Mouse (Mus musculus) embryo, embryonic 9.5 days (tissue): ENCODE measurements around the gene Spef2.
"Not testable (repeated sequence)": the region's sequence is repeated elsewhere in the genome, so short reads cannot be mapped to it uniquely, and the experiment has no call there.

ENCODE experiments used
- DNase-seq: peaks from one replicate; pipeline ENCODE4 v3.0.0-alpha.2; 2017; ENCODE audit errors: extremely low spot score

Gene Spef2

DNA sequence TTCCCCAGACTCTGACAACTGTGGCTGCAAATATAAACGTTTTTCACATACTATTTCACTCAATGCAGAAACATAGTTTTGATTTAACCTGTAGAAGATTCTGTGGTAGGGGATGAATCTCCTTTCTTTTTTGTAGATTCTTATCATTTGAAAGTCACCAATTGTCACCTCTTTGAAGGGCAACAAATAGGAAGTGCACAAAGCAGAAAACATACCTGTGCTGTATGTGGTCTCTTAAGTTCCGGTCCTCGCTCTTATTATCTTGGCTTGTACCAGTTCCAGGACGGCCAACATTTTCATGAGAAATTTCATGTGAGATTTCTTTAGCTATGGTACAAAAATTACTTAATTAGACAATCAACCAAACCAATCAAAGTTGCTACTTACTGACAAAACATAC, 80.1 kb downstream of the Spef2 start:
- DNase-seq: no peak

DNA sequence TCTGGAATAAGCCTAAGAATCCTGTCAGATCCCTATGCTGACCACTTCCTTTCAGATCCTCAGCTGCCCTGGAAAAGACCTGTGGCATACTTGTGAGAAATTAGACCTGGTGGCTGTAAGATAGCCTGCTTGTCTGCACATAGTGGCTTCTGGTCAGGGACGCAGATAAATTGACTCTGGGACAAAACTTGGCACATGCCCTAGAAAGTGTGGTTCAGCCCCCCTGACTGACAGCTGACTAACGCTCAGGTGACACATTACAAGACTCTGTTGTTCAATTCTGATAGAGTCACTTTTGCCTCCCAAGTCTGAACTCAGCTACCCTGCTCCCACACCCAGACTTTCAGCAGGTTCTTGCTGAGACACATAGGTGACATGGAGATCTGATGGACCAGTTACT, 83.7 kb downstream of the Spef2 start:
- not testable (repeated sequence) for DNase-seq

DNA sequence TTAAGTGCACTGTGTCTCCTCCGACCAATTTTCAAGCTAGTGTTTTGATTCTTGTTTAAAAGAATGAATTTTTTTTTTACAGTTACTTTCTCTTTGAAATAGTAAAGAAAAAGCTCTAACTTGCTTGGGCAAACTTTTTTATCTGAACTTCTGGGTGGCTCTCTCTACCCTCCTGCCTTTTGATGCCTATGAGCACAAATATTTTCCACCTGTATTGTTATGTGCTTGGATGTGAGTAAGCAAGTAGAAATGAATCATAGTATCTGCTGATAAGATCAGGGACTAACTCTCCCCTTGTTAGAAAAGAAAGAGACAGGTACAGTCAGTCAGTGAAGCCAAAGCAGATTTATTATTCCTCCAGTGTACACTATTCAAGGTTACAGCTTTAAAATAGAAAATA, 87.5 kb downstream of the Spef2 start:
- DNase-seq: no peak

DNA sequence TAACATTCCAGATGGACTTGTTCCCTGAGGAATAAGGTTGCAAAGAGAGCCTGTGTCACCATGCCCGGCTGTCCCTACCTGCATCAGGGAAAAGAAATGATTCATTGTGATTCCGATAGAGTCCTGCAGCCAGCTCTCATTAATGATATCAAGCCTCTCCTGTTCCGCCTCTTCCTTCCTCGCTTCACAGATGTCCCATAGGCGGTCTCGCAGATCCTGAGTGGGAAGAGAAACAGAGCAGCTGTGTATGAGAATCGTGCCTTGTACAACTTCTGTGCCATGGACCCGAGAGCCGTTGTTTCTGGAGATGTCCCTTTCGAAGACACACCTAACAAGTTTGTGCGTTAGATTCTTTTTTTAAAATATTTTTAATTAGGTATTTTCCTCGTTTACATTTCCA, 114.2 kb downstream of the Spef2 start:
- DNase-seq: no peak

DNA sequence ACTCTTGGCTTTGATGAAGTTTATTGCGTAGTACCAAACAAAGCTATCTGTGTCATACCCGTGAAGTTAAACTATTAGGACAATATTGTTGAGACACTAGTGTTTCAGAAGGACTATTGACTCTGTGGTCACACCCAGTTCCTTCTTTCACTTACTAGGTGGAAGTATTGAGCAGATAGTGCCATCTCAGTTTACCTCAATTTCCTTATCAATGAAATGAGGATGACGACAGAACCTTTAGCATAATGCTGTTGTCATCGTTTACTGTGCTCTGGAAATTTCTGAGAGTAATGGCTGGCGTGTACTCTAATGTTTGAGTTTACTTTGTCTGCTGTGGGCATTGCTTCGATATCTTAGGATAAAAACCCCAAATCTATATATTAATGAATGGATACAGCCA, 117.0 kb downstream of the Spef2 start:
- DNase-seq: no peak

DNA sequence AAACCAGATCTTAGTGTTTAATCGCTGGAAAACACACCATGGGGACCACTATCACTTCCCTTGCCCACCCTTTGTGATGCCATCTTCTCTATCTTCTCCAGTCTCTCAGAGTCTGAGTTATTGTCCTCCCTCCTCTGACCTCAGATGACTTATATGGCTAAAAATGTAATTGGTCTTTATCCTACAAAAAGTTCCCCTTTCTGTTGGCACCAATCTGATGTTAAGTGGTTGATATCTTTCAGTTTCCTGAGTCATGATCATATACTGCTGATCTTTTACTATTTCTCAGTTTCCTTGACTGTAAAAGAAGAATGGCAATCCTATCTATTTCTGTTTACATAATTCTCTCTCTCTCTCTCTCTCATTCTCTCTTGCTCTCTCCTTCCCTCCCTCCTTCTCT, 119.0 kb downstream of the Spef2 start:
- no peak for DNase-seq

DNA sequence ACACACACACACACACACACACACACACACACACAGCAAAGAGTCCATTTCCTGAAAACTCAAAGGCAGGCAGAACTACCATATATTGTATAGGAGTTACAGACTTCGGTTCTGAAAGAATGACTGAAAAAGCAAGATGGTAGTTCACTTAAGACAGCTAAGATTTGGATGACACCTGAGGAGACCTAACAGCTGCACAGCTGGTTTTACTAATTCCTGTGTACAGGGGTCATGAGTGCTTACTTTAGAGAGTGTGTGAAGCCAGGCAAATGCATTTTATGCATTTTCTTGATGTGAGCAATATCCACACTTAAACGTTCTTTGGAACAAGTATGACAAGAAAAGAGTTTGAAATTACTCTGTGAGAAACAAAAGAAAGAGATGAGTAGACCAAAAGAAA, 124.0 kb downstream of the Spef2 start:
- no peak for DNase-seq

DNA sequence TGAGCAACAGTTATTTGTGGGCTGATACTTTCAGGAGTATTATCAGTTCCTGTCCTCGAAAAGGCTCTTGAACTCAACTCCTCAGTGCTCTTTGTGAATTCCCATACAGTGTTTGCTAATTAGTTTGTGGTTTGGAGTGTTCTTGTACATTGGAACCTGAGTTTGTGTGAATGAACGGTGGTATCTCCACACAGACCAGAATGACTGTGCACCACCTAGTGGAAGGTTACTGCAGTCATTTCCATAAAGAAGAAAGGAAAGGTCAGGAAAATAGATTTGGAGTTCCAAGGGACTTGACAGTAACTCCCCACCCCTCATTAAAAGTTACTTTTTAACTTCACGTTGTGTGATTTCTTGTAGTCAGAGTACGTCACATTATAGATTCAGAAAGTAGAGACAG, 140.5 kb downstream of the Spef2 start:
- DNase-seq: no peak

DNA sequence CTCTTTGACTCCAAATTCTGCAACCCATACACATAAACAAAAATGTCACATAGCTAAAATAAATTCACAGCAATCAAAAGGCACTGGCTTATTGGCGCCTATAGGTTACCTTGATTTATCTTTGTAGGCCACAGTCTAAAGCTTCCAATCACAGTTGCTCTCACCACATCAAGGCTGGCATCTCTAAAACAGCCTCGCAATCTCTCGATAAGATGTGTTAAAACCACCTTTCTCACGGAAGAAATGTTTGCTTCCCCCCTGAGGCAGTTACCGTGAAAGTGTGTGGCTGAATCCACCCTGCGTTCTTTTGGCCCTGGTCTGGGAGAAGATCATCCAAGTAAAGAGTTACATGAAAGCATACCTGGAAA, 148.6 kb downstream of the Spef2 start:
- DNase-seq: no peak

DNA sequence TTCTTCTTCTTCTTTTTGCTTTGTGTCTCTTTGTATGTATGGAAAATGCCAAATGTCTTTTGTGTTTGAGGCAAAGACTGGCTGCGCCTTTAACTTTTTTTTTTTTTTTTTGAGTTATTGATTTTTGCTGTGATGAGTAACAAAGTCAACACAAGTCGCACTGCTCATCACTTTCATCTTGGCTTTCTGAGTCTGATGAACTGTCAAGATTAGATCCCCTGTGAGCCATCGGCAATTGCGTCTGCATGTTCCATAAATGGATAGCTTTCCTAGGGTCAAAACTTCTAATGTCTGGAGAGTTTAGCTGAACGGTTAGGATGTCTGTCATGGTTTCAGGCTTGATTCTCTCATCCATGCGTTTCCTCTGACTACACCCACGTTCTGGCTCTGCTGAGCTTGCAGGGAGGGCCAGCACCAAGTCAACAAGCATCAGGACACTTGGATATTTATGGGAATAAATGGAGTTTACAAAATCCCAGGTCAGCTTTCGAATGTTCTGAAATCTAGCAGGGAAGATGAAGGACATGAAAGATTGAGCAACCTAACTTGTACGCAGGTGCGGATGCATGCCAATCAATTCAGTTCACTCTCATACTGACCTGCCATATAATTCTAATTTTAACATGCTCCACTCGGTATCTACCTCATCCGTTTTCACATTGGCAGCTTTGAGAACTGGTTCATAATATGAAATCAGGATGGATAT, 149.1 kb downstream of the Spef2 start:
- no peak for DNase-seq

DNA sequence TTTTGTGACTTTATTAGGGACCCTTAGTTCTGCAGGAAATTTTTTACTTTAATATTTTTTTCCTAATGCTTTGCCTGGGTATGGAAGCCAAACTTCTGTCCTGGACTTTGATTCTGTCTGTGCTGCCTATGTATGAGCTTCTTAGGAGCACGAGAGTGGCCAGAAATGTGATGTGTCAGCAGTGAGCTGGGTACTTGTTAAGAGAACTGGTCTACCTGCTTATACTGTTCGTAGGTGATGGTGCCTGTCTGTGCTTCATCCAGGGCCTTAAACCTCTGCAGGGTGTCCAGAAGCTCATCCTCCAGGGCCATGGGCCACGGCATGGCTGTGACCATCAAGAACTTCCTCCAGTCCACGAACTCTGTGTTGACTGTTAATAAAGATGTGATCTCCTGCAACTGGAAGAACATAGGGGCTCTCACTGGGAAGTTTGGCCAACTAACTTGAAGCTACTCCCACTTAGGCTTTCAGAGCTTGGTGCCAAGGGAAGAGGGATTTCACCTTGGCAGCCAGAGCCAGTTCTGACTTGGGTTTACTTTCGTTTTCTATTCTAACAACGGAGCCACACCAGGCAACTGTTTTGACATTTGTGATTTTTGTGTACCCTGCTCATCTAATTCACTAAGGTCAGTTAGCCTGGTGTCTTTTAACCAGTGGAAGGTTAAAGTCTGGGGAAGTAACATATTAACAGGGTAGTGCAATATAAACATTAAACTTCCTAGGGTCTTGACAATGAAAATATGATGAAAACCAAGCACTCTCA, 152.2 kb downstream of the Spef2 start:
- DNase-seq: no peak

DNA sequence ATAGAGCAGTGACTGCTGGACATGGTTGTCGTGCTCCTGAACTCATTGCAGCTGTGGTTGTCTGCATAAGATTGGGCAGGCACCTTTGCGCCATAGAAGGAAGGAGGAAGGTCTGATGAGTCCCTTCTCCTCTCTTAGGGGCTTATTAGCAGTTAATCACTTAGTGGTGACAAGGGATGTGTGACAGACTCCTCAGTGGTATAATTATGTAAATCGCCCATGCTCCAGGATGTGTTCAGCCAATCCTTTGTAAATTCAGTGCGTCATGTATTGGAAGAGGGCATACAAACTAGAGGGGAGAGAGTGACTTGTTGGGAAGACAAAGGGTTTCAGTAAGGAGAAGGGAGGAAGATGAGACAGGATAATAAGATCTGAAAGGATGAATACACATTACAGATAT, 158.7 kb downstream of the Spef2 start:
- no peak for DNase-seq

DNA sequence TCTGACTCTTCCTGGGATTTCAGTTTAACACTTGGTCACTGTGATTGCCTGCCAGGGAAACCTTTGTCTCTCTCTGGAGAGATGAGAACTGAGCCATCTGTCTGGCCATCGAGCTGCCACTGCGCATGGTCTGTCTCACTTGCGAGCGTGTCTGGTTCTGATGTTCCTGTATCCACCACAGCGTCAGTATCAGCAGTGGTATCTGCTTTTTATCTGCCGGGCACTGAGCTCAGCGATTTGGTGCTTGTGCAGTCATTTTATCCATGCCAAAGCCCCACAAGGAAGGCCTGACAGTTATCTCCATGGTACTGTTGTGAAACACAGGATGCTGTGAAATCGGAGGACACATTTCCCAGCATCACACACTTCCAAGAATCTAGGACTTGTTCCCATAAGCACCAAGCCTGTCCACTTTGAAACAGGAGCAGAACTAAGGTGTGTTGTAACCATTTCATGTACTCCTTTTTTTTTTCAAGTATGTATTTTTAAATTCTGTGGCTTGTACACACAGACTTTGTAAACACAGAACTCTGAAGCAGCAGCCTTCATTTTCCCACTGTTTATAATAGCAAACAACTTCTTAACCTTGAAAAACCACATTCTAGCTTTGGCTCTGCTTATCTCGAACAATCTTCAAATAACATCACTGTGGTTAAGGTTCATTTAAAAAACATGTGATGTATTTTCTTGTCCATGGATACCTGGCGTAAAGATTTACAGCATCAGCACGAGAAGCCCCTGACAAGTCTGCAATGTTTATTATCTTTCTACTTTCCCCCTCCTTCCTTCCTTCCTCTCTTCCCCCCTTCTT, 168.0 kb downstream of the Spef2 start:
- DNase-seq: no peak

DNA sequence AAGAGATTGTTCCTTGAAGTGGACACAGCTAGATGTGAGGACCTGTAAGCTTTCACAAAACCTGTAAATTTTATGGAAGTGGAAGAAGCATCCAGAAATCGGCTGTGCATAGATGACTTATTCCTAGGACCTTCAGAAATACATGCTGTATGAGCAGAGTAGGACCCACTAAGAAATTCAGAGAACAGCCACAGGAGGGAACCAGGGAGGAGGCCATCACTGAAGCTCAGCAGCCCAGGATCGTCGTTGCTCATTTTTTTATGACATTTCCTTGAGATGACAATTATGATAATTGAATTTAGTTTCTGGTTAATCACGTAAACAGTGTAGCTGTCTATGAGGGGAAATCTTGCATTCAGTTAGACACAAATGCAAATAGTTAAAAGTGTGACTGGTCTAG, 171.4 kb downstream of the Spef2 start:
- DNase-seq: no peak

DNA sequence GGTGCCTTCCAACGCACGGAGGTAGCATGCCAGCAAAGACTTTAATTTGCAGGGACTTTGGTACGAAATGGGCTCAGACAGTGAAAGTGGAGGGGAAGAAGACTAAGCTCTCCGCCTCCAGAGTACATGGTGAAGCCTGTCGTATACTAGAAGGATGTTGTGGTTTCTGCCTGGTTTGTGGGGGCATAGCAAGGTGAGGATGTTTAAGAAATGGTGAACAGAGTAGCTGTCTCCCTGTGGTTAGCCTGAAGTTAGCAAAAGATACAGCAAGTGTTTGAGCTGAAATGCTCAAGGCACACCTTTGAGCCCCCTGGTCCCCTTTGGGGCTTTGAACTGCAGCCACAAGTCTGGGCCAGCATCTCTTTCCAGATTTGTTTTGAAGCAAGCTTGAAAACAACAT, 173.9 kb downstream of the Spef2 start:
- DNase-seq: no peak

DNA sequence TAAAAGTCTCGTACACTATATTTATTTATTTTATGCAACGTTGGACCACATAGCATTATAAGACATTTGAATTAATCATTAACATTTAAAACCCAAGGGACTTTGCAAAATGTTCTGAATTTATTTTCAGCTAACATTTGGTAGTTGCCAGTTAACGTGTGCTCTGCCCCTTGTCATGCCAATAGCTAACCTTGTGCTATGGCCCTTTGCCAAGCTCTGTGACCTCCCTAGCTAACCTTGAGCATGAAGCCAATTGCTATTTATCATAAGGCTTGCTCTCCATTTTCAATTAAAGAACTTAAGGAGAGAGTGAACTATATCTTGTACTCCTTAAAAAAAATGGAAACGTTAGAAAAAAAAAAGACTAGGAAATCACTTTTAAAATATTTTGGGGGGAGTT, 175.3 kb downstream of the Spef2 start:
- DNase-seq: no peak

DNA sequence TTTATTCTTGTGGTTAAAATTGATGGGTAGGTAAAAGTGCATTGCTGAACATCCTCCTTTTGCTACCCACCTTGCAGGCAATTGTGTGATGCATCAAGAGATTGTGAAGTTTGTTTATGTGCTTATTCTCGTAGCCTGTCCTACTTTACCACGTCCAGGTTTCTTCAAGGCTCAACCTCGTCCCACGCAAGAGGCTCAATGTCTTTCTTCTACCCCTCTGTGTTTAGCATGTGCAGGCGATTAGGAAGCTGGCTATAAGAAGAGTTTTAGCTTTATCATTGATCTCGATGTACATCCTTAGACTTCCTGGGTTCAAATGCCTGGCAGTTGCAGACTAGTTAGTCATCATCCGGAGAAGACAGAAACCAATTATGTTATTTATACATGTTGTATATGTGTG, 176.0 kb downstream of the Spef2 start:
- DNase-seq: no peak

DNA sequence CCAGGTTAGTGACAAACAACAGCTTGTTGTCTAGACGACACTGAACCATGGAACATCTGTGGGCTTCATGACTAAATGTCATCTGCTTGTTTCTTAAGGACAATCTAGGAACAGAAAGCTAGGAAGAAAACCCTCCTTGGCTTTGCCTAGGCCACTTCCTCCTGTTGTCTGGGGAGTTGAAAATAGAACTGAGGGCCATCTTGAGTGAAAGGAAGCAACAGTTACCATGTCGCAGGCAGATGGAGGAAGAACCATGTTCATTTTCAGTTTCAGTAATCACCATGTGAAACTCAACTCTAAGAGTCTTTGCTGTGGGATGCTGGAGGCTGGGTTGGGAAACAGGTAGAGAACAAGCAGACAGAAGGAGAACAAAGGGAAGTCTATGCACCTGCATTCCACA, 176.8 kb downstream of the Spef2 start:
- no peak for DNase-seq

DNA sequence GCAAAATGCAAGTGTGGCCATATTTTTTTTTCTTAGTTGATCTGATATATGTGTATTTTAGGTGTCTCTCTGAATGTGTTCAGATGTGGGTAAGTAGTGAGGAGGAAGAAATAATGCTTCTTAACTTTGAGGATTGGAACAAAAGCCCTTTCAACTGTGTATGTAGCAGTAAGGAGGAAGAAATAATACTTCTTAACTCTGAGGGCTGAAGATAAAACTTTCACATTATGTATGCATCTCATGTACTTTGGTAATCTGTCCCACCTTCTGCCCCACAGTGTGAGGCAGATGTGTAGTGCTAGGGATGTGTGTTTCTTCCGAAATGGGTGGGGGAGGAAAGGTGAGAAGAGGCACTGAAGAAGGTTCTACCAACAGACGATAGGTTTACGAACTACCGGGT, 181.4 kb downstream of the Spef2 start:
- DNase-seq: no peak

DNA sequence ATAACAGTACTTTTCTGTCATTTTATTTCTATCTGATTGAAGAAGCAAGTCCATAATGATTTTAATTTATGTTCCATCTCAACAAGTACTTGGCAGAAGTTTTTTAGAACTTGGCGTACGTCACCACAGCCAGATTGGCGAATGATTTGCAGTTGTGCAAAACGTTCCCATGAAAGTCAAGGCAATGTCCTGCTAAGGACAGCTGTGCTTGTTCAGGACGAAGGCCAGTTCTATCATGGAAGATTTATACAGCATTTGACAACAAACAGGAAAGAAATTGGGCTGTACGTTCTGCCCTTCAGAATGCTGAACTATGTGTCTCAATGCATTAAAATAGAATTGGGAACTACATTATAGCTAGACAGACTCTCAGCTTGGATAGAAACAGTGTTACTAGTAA, 183.3 kb downstream of the Spef2 start:
- no peak for DNase-seq

DNA sequence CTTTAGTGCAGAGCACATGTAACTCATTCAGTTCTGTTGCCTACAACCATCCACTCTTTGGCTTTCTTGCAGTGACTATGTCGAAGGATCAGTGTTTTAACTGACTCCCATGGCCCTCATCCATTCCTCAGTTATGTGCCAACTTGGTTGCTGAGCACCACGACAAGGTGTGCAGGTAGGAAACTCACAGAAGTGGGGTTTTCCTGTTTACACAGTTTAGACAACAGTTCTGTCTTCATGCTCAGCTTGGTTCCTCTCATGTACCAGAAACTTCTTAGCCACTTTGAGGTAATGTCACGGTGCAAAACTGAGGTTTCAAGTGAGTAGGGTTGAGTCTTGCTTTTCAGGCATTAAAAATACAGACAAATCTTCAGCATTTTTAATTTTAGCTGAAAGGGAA, 184.5 kb downstream of the Spef2 start:
- DNase-seq: no peak

DNA sequence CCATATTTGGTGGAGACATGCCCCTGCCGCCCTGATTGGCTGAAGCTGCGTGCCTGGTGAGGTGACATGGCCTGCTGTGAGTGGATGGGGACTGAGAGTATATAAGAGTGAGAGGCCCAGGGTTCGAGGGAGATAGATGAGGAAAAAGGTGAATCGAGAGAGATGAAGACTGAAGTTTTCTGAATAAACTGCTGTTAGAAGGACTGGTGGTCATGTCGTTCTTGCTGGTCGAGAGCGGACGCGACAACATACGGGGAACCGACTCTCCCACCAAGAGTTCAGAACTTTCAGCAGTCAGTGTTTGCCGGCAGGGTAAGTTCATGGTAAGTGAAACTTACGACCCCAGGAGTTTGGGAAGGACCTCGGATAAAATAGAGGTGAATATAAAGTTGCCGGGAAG, 191.4 kb downstream of the Spef2 start:
- not testable (repeated sequence) for DNase-seq

DNA sequence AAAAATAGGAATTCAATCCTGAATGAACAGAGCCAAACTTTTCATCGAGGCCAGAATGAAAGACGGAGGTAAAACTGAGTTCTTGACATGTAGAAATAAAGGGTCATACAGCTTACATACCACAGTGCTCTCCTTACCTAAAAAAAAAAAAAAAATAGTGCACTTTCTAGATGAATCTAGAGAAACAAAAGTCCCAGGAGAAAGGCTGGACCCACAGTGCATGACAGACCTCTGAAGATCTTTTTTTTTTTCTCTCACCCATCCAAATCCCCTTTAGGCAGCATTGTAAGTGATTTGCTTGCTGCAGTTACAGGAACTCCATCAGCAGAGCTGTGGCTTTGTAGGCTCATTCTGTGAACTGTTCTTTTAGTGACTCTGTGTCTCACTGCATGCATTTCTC, 199.7 kb downstream of the Spef2 start:
- DNase-seq: no peak
